Mouse (Mus musculus) spleen, postnatal 14 days (tissue): ENCODE measurements around the gene Mc3r.

Experiments used
- DNase-seq, 2 experiments: peaks; one replicate each; pipeline ENCODE4 v3.0.0; 2021 to 2022; ENCODE audit warnings: low spot score in 2 of 2

The Mc3r gene

DNA sequence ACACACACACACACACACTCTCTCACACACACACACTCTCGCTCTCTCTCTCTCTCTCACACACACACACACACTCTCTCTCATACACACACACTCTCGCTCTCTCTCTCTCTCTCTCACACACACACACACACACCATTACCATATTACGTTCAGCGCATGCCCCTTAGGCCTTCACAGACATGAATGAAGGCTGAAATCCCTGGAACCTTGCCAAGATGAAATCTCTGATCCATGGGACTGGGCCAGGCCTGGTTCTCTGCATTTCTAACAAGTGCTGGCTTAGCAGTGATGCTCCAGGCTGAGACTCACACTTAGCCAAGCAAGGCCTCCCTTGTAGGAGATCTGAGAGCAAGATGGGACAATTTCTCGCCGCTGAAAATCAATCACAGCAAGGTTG lies 8.1 kb downstream of the Mc3r start:
- DNase-seq, result no peak

DNA sequence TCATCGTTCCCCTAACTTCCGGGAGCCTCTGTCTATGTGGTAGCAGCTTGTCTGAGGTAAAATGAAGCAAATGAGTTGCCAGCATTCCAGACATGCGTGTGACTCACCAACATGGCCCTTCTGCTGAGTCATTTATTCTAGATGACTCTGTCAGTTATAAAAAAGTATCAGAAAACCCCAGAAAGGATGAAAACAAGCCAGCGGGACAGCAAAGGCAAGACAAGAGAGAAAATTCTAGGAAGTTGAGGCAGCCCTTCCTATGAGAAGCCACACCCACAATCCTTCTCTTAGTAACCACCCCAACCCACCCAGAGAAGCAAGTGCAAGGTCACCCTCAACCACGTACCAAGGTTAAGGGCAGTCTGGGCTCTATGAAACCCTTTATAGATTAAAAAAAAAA lies 8.7 kb downstream of the Mc3r start:
- DNase-seq, result no peak

GRCm38 (mm10) chr2:172257471-172258065 lies 9.3 kb downstream of the Mc3r start:
- DNase-seq, result no peak

DNA sequence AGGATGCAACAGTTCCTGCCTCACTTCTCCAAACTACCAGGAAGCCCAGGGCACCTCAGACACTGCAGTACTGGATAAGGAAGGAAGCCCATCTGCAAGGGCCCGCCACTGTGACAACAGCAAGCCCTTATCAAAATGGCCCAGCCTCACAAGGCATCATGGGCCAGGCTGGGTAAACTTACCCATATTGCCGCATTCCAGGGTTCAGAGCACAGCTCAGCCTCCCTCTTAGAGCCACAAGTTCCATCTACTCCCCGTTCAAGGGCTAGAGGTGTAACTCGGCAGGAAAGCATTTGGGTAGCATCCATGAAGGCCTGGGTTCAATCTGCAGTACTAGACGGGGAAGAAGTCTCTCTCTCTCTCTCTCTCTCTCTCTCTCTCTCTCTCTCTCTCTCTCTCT lies 11.8 kb downstream of the Mc3r start:
- DNase-seq, result no peak

DNA sequence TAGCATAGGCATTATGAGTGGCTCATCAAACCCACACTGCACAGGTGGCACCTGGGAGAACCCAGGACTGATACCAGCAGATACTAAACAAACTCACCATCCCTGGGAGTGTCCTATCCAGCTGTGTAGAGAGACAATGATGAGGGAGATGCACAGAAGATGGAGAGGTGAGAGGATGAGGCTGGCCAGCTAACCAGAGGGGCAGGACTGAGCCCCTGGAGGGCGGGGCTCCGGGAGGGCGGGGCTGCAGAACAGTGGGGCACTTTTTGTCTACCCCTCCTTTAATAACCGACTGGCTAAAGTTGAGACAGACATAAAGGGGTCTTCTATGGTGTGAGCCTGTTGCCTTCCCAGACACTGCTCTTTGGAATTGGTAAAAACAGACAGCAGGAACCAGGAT lies 13.1 kb downstream of the Mc3r start:
- no peak for DNase-seq

GRCm38 (mm10) chr2:172263216-172263615 lies 14.9 kb downstream of the Mc3r start:
- DNase-seq, result no peak

- DNase-seq, result no peak
These were observed 21.6 kb downstream of the Mc3r start for GRCm38 (mm10) chr2:172269907-172270306.

DNA sequence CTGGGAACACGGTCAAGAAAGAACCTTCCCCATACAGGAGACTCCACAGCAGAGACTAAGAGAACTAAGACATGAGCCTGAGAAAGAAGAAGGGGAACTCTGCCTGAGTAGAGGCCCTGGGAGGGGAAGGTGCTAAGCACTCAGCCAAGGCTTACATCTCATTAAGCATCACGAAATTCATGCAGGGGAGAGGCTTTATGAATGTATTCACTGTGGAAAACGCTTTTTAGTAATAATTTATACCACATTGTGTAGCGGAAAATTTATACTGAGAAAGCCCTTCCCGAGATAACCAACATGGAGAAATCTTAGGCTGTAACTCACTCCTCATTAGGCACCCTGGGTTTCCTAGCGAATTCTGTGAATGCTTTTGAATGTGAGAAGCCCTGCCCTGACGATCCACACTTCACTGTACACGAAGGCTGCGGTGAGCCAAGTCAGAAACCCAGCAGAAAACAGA lies 22.2 kb downstream of the Mc3r start:
- no peak for DNase-seq

DNA sequence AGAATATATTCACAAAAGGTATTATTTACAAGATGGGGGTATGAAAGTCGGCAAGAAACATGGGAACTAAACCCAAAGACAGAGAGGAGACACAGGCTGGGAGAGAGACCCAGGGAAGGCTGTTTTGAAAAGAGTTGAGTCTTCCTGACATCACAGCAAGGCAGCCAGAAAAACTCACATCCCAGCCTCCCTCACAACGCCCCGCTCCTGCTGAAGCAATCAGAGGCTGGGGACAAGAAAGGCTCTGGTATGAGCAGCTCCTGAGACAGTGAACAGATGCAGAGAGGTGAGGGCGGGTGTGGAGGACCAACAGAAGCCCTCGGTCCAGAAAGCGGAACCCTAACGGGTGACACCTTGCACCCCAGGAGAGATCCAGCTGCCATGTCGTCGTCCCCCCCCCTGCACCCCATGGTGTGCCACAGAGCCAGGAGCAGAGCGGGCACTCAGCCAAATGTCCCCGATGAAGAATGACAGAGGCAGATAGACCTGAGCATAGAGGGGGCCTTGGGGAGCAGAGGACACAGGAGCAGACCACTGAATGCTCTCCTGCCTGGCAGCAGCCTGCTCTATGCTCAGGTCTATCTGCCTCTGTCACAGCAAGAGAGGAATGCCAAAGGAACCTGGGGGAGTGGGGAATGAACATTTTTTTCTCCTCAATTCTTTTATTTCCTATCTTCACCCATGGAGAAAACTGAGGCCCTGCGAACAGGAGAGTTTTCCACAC lies 22.8 kb downstream of the Mc3r start:
- no peak for DNase-seq

DNA sequence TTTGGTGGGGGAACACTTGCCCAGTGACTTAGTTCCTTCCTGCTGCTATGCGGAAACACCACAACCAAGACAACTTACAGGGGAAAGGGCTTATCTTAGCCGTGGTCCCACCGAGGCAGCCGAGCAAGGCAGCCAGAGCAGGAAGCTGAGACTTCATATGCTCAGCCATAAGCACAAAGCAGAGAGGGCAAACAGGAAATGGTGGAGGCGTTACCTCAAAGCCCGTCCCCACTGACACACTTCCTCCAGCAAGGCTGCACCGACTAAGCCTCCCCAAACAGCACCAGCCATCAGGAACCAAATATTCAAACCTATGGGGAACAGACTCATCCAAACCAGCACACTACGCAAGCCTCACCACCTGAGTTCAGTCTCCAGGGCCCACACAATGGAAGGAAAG lies 26.4 kb downstream of the Mc3r start:
- DNase-seq, result no peak

GRCm38 (mm10) chr2:172276155-172276554 lies 27.9 kb downstream of the Mc3r start:
- no peak for DNase-seq

- DNase-seq, result no peak
These were observed 30.7 kb downstream of the Mc3r start for GRCm38 (mm10) chr2:172278979-172279378.

- no peak for DNase-seq
These were observed 33.9 kb downstream of the Mc3r start for GRCm38 (mm10) chr2:172282071-172282710.

DNA sequence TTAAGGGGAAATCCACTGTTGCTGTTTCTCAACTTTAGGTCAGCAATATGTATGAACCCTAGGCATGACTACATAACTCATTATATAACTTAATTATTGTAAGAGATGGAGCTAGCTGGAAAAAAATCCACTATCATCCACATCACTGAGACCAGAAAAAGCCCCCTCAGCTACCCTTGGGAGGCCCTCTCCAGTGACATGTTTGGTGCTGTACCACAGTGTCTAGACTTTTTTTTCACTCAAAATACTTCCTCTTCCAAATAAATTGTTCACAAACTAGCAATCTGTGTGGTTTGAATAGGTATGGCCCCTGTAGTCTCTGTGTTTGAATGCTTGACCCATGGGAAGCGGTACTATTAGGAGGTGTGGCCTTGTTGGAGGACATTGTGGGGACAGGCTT lies 39.4 kb downstream of the Mc3r start:
- no peak for DNase-seq

- no peak for DNase-seq
These were observed 40.7 kb downstream of the Mc3r start for GRCm38 (mm10) chr2:172288965-172289364.

- DNase-seq, result no peak
These were observed 41.3 kb downstream of the Mc3r start for GRCm38 (mm10) chr2:172289632-172290031.

DNA sequence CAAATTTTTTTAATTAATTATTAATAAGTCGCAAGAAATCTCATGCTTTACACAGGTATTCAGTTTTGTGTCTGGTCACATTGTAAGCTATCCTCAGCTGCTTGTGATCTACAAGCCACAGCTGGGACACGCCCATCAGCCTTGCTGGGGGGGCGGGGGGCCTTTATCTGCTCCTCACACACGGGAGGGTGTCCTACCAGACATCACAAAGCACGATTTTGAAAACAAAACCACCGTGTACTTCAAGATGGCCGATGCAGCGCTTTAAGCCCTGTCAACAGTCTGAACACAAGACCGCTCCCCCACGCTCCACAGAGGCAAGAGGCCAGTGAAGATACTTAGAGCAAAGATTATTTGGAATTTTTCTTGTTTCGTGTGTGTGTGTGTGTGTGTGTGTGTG lies 42.2 kb downstream of the Mc3r start:
- peak in 1 of 2 experiments; percentile 4 for DNase-seq

- no peak for DNase-seq
These were observed 42.7 kb downstream of the Mc3r start for GRCm38 (mm10) chr2:172291025-172291424.

DNA sequence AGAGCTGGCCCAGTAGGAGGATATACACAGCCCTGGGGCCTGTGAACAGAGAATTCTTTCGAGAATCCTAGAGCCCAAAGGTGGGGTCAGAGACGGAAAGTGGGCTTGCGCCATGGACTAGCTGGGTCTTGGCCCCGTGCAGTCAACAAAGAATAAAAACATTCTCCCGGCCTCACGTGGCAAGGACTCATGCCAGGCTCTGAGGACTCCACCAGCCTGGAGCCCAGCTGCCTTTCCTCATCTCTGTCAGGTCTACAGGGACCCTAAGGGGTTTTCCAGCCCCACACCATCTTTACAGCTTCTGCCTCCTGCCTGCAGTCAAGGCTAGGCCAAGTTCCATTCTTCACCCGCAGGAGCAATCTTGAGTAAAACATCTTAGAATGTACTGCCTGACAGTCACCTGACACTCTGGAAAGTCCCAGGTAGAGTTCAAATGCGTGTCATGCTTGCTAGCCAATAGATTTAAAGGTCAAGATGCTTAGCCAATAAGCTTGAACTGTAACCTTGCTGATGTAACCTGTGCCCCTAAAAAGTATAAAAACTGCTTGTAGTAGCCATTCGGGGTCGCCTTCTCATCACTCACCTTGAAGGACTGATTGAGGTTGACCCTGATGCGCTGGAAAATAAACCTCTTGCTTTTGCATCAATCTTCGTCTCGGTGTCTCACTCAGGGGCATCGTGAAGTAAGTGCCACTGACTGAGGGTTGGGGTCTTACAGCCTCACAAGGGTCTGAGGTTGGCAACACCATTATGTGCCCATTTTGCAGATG lies 43.6 kb downstream of the Mc3r start:
- DNase-seq, result no peak

DNA sequence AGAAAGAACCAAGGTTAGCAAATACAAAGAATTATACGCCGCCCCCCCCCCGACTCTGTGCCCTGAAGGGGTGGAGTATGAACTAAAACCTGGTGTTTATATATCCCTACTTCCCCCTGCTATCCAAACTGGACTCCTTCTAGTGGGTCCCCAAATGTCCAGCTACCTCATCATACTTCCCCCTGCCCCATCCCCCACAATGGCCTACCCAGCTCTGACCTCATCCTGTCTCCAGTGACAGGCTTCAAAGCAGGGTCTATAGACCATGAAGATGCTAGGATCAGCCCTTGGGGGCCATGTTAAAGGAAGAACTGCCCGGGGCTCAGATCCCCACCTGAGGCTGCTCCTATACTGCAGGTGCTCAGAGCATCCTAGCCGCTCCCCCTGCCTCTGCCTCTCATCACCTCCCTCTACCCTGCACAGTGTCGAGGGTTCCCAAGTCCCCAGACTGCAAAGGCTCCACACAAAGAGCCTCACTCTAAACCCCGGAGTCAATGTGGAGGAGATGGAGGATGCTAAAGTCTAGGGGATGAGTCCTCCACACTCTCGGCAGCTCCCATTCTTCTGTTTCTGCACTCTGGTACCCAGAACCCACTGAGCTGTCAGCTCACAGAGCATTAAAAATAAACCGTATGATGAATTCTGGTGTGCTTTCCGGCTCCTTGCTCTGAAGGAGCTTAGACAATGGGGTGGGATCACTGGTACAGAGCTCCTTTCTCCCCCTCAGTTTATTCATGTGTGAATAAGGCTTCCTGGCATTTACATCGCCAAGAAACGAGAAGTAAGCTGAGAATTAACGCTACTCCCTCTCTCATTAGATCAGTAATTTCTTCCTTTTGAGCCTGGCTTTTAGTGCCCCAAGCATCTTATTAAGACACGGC lies 44.5 kb downstream of the Mc3r start:
- no peak for DNase-seq

- no peak for DNase-seq
These were observed 49.8 kb downstream of the Mc3r start for GRCm38 (mm10) chr2:172298083-172298482.
